Mouse (Mus musculus) heart, embryonic 10.5 days (tissue): Measurements from ENCODE around the gene Itih3. TPM values are rescaled to one million over a fixed set of nuclear protein-coding genes. Genes with fewer than 3 reads are reported as not detected.
A peak's percentile ranks its signal among the peaks of the same experiment; 100 is the strongest.

Experiments
- DNase-seq: peaks from one replicate; pipeline ENCODE4 v3.0.0-alpha.2; 2017; ENCODE audit warnings: low spot score
- H3K27ac ChIP-seq: fragments of 300-500 bp; sonication (generic); 2 replicates; pipeline ENCODE4 v1.5.1; 2016; ENCODE audit warnings: mild to moderate bottlenecking
- H3K27me3 ChIP-seq: fragments of 300-500 bp; sonication (generic); 2 replicates; pipeline ENCODE4 v1.6.1; 2016; ENCODE audit warnings: mild to moderate bottlenecking; ENCODE audit not compliant: poor library complexity, insufficient read depth, severe bottlenecking
- H3K36me3 ChIP-seq: fragments of 300-500 bp; sonication (generic); 2 replicates; pipeline ENCODE4 v1.6.1; 2016; ENCODE audit warnings: mild to moderate bottlenecking, moderate library complexity
- H3K4me1 ChIP-seq: fragments of 300-500 bp; sonication (generic); 2 replicates; pipeline ENCODE4 v1.6.1; 2016; ENCODE audit warnings: mild to moderate bottlenecking
- H3K4me3 ChIP-seq: fragments of 300-500 bp; sonication (generic); 2 replicates; pipeline ENCODE4 v1.5.1; 2016; ENCODE audit warnings: mild to moderate bottlenecking, moderate library complexity
- H3K9me3 ChIP-seq: fragments of 300-500 bp; sonication (generic); 2 replicates; pipeline ENCODE4 v1.6.1; 2016; ENCODE audit warnings: mild to moderate bottlenecking, moderate library complexity
- WGBS: fragments of 180-500 bp; shearing (Covaris S2); methylation state at CpG from one replicate; pipeline ENCODE4 v1.1.7; 2016; 5-methylcytosine and 5-hydroxymethylcytosine counted together
- polyA plus RNA-seq: library from polyadenylated mRNA; unstranded; fragments of >200 nt; fragmentation: Nextera tagmentation; extraction: Ambion mirVana; gene quantifications from 2 replicates; pipeline ENCODE4 v1.2.1, GENCODE M21; 2016

Gene Itih3
- polyA plus RNA-seq, 1 experiment from 2014 or later = 5.0 TPM

GRCm38 (mm10) chr14:30870206-30871147, 53.1 kb downstream of the Itih3 start:
- Histone ChIP-seq H3K27ac (peak overlapping the region; percentile 85), H3K4me3 (no peak overlapping the region), H3K27me3 (no peaks in the 10 kb centered on the region), H3K4me1 (peaks cover 50% of the 10 kb centered on the region), H3K36me3 (peaks cover 24% of the 10 kb centered on the region), H3K9me3 (no peaks in the 10 kb centered on the region)
- 66% methylated on average over 25 of the region's 25 CpGs for WGBS
- no peak for DNase-seq

- WGBS = 66% methylated on average over 8 of the region's 8 CpGs
- Histone ChIP-seq H3K4me3 (no peak overlapping the region), H3K27me3 (no peaks in the 10 kb centered on the region), H3K9me3 (no peaks in the 10 kb centered on the region), H3K4me1 (peaks cover 42% of the 10 kb centered on the region), H3K36me3 (peaks cover 16% of the 10 kb centered on the region), H3K27ac (peak overlapping the region; percentile 85)
- no peak for DNase-seq
Measured at GRCm38 (mm10) chr14:30869391-30869801, 54.2 kb downstream of the Itih3 start.

- Histone ChIP-seq H3K36me3 (peaks cover 11% of the 10 kb centered on the region), H3K4me1 (peaks cover 36% of the 10 kb centered on the region), H3K4me3 (no peak overlapping the region), H3K9me3 (no peaks in the 10 kb centered on the region), H3K27ac (peak overlapping the region; percentile 85; the same call in 1 of the 2 replicates), H3K27me3 (no peaks in the 10 kb centered on the region)
- DNase-seq = no peak
- WGBS = 82% methylated on average over 10 of the region's 10 CpGs
Measured at GRCm38 (mm10) chr14:30868826-30869225, 54.7 kb downstream of the Itih3 start.

GRCm38 (mm10) chr14:30867042-30867441, 56.5 kb downstream of the Itih3 start:
- no peak for DNase-seq
- no peaks in the 10 kb centered on the region for H3K9me3 ChIP-seq
- H3K27ac ChIP-seq = no peak overlapping the region
- H3K4me1 ChIP-seq = peaks cover 27% of the 10 kb centered on the region
- H3K36me3 ChIP-seq = peaks cover 7% of the 10 kb centered on the region; the same call in 1 of the 2 replicates
- no peaks in the 10 kb centered on the region for H3K27me3 ChIP-seq
- H3K4me3 ChIP-seq = no peak overlapping the region
- WGBS = 31% methylated on average over 5 of the region's 5 CpGs

GRCm38 (mm10) chr14:30865311-30865710, 58.2 kb downstream of the Itih3 start:
- H3K9me3 ChIP-seq = no peaks in the 10 kb centered on the region
- H3K4me3 ChIP-seq = no peak overlapping the region
- H3K4me1 ChIP-seq = peaks cover 24% of the 10 kb centered on the region
- WGBS = 70% methylated on average over 3 of the region's 3 CpGs
- H3K36me3 ChIP-seq = 0 out of 2 replicates have a peak, but pooled peaks cover 3% of the 10 kb centered on the region
- no peak for DNase-seq
- no peak overlapping the region for H3K27ac ChIP-seq
- no peaks in the 10 kb centered on the region for H3K27me3 ChIP-seq

GRCm38 (mm10) chr14:30862368-30862767, 61.2 kb downstream of the Itih3 start:
- no peaks in the 10 kb centered on the region for H3K27me3 ChIP-seq
- H3K4me3 ChIP-seq = no peak overlapping the region
- no peak overlapping the region for H3K27ac ChIP-seq
- WGBS = 83% methylated on average over 9 of the region's 9 CpGs
- H3K36me3 ChIP-seq = 0 out of 2 replicates have a peak, but pooled peaks cover 3% of the 10 kb centered on the region
- peaks cover 9% of the 10 kb centered on the region for H3K4me1 ChIP-seq
- DNase-seq = no peak
- H3K9me3 ChIP-seq = no peaks in the 10 kb centered on the region

GRCm38 (mm10) chr14:30861421-30862125, 62.0 kb downstream of the Itih3 start:
- Histone ChIP-seq H3K36me3 (0 out of 2 replicates have a peak, but pooled peaks cover 2% of the 10 kb centered on the region), H3K9me3 (no peaks in the 10 kb centered on the region), H3K4me1 (peaks cover 13% of the 10 kb centered on the region), H3K27me3 (no peaks in the 10 kb centered on the region), H3K4me3 (no peak overlapping the region), H3K27ac (no peak overlapping the region; the same call in 1 of the 2 replicates)
- WGBS = 61% methylated on average over 16 of the region's 16 CpGs
- DNase-seq = no peak

Other genes starting within 250 kb of the Itih3 start
- 11.0 and 13.0 TPM in 2 replicates for gene Sfmbt1, start 208.9 kb downstream of the Itih3 start, polyA plus RNA-seq
- gene Tmem110, start 98.2 kb downstream of the Itih3 start, polyA plus RNA-seq = 18.3 and 25.1 TPM in 2 replicates
- 0.90 and 0.99 TPM in 2 replicates for gene Mustn1, start 44.6 kb downstream of the Itih3 start, polyA plus RNA-seq
- gene Itih4, start 37.3 kb downstream of the Itih3 start, polyA plus RNA-seq = 0.40 TPM in 1 of 2 replicates, not detected in the other
- gene Itih1, start 19.5 kb upstream of the Itih3 start, polyA plus RNA-seq = 0.16 and 2.1 TPM in 2 replicates
- 7.3 and 13.4 TPM in 2 replicates for gene Nek4, start 27.6 kb upstream of the Itih3 start, polyA plus RNA-seq
- gene Glt8d1, start 77.6 kb upstream of the Itih3 start, polyA plus RNA-seq = 41.2 and 46.7 TPM in 2 replicates
- gene Spcs1, start 77.9 kb upstream of the Itih3 start, polyA plus RNA-seq = 290 and 338 TPM in 2 replicates
- gene Pbrm1, start 95.4 kb upstream of the Itih3 start, polyA plus RNA-seq = 121 and 132 TPM in 2 replicates
- 85.5 and 133 TPM in 2 replicates for gene Gnl3, start 95.4 kb upstream of the Itih3 start, polyA plus RNA-seq
- gene Smim4, start 205.2 kb upstream of the Itih3 start, polyA plus RNA-seq = 66.2 and 73.3 TPM in 2 replicates
- 422 and 507 TPM in 2 replicates for gene Nt5dc2, start 207.3 kb upstream of the Itih3 start, polyA plus RNA-seq
- 28.9 and 30.2 TPM in 2 replicates for gene Stab1, start 244.9 kb upstream of the Itih3 start, polyA plus RNA-seq